Mouse (Mus musculus) G1E (cell line): ENCODE measurements around the gene Frem2. TPM values are rescaled to one million over a fixed set of nuclear protein-coding genes. Genes with fewer than 3 reads are reported as not detected.

ENCODE experiments used
- ATAC-seq: 2 replicates; pipeline ENCODE4 v1.8.0; 2016; ENCODE audit warnings: mild to moderate bottlenecking; ENCODE audit not compliant: insufficient number of reproducible peaks, poor library complexity, low FRiP score, severe bottlenecking; ENCODE audit errors: extremely low read depth
- DNase-seq: peaks from one replicate; pipeline ENCODE4 v3.0.0; 2012; ENCODE audit warnings: low spot score
- H3K27me3 ChIP-seq: 2 replicates; pipeline ENCODE4 v1.6.1; 2012; ENCODE audit warnings: mild to moderate bottlenecking, low read length, inconsistent platforms; ENCODE audit not compliant: insufficient read depth
- H3K36me3 ChIP-seq: replicated peaks from 2 replicates; pipeline ENCODE3; 2012; ENCODE audit warnings: mild to moderate bottlenecking, inconsistent platforms
- H3K4me1 ChIP-seq: 2 replicates; pipeline ENCODE4 v1.6.1; 2012; ENCODE audit warnings: low read depth, low read length, inconsistent platforms, mixed read lengths; ENCODE audit not compliant: insufficient read depth
- H3K4me3 ChIP-seq: 2 replicates; pipeline ENCODE4 v1.5.1; 2012; ENCODE audit warnings: low read depth, mild to moderate bottlenecking, inconsistent platforms, low read length, moderate library complexity, mixed read lengths
- H3K9me3 ChIP-seq: replicated peaks from 2 replicates; pipeline ENCODE4 v1.6.1; 2012; ENCODE audit warnings: inconsistent platforms
- CTCF ChIP-seq: IDR thresholded peaks from 2 replicates; pipeline ENCODE4 v1.5.1; 2012; ENCODE audit warnings: low read depth, low read length, inconsistent platforms, mixed read lengths
- GATA1 ChIP-seq: IDR thresholded peaks from 2 replicates; pipeline ENCODE4 v1.6.1; 2012; ENCODE audit warnings: borderline replicate concordance, low read length, inconsistent platforms, mixed read lengths
- GATA2 ChIP-seq: IDR thresholded peaks from 2 replicates; pipeline ENCODE4 v1.6.1; 2012; ENCODE audit warnings: low read depth, low read length, inconsistent platforms, borderline replicate concordance
- POLR2AphosphoS5 ChIP-seq: IDR thresholded peaks from 2 replicates; pipeline ENCODE4 v1.6.1; 2012; ENCODE audit warnings: low read depth, low read length, inconsistent platforms; ENCODE audit not compliant: insufficient replicate concordance
- TAL1 ChIP-seq: conservative IDR thresholded peaks from 2 replicates; pipeline ENCODE4 v1.6.1; 2012; ENCODE audit warnings: low read depth, low read length, inconsistent platforms, mixed read lengths
- polyA plus RNA-seq: library from polyadenylated mRNA; stranded (reverse); fragments of >175 nt; gene quantifications from 2 replicates; pipeline ENCODE4 v1.2.3, GENCODE M21; 2012
- total RNA-seq, 2 experiments: library from RNA; stranded (forward) in 1 of 2; stranded (reverse) in 1 of 2; fragments of 200-1000 nt in 1 of 2; fragments of >200 nt in 1 of 2; fragmentation: Nextera tagmentation in 1 of 2; gene quantifications; 2 replicates each; pipeline ENCODE4 v1.2.3; 2014 to 2017

Gene Frem2
- total and polyA plus RNA-seq, 3 experiments = 0.16 TPM; not detected in 2

DNA sequence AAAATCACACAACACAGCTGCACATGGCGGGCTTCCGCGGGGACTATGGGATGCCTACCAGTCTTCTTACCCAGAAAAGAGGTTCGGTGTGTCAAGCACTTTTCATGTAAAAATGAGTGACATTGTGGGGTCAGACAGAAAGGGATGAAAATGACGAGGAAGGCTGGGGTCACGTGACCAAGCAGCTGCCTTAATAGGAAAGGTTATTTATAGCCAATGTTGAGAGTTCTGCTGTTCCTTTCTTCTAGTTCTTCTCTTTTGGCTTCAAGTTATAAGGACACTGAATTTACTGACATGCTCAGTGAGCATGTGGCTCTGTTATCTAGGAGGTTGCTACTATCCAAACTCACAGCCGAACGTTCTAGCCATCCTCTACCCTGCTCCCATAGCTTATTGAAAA, 73.9 kb downstream of the Frem2 start:
- H3K36me3 ChIP-seq = no peaks in the 10 kb centered on the region
- no peaks in the 10 kb centered on the region for H3K4me1 ChIP-seq
- TF ChIP-seq CTCF = no peak
- no peak for ATAC-seq
- DNase-seq = no peak
- H3K4me3 ChIP-seq = no peak overlapping the region
- H3K9me3 ChIP-seq = peaks cover 34% of the 10 kb centered on the region
- no peaks in the 10 kb centered on the region for H3K27me3 ChIP-seq

GRCm38 (mm10) chr3:53580596-53581254, 76.4 kb downstream of the Frem2 start:
- H3K27me3 ChIP-seq = no peaks in the 10 kb centered on the region
- TF ChIP-seq TAL1 (no peak), POLR2AphosphoS5 (no peak), CTCF (no peak), GATA1 (no peak), GATA2 (no peak)
- peaks cover 28% of the 10 kb centered on the region for H3K9me3 ChIP-seq
- H3K36me3 ChIP-seq = no peaks in the 10 kb centered on the region
- H3K4me3 ChIP-seq = no peak overlapping the region
- DNase-seq = no peak
- ATAC-seq = no peak
- H3K4me1 ChIP-seq = no peaks in the 10 kb centered on the region

DNA sequence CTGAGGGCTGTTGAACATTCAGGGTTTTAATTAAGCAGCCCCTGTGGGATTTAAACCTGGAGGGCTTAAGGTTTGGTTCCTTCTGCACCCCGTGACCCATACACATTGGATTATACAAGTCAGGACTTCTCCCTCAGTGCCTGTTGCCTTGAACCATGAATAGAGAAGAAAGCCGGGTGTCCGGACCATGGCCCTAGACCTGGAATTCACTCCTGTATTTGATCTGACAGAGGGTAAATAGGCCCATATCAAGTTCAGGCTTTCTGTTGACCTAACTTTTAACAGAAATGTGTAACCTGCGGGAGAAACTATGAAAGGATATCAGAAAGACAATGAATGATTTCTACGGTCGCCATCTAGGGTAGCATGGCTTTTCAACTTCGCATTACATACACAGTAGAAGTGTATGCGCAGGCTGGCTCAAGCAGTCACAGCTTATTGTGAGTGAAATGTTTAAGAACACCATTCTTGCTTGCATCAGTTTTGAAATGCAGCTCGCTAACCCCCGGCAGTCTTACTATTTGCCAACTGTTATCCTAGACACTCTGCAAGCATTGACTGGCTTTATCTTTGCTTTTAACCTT, 77.9 kb downstream of the Frem2 start:
- no peak overlapping the region for H3K4me3 ChIP-seq
- peaks cover 28% of the 10 kb centered on the region for H3K9me3 ChIP-seq
- no peaks in the 10 kb centered on the region for H3K36me3 ChIP-seq
- no peaks in the 10 kb centered on the region for H3K27me3 ChIP-seq
- no peak for TF ChIP-seq CTCF
- TF ChIP-seq GATA2 = no peak
- TF ChIP-seq TAL1 = no peak
- no peak for TF ChIP-seq GATA1
- TF ChIP-seq POLR2AphosphoS5 = no peak
- no peaks in the 10 kb centered on the region for H3K4me1 ChIP-seq
- ATAC-seq = no peak
- DNase-seq = no peak

DNA sequence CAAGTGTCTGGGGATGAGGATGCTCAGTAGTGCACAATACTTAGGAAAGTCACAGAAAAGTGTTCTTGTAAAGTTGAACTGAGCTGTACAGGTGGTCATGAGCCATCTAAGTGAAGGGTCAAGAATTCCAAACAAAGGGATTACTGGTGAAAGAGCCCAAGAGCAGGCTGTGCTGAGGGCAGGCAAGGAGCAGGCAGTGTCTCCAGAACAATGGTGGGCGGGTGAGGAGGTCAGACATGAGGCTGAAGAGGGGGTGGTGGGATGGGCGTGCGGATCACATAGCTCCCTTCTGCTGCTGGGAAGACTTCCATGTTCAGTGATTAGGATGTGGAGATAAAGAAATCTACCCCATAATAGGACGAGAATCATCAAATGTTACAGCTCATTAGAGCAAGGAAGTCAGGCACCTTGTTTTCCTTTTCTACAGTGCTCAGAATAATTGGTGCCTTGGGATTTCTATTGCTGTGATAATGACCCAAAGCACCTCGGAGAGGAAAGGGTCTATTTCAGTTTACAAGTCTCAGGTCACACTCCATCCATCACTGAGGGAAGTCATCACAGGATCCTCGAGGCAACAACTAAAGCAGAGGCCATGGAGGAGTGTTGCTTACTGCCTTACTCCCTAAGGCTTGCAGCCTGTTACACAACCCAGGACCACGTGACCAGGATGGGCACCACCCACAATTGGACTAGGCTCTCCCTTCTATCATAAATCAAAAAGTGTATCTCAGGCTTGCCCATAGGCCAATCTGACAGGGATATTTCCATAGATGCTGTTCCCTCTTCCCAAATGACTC, 80.6 kb downstream of the Frem2 start:
- Histone ChIP-seq H3K9me3 (peaks cover 29% of the 10 kb centered on the region), H3K4me3 (no peak overlapping the region), H3K27me3 (no peaks in the 10 kb centered on the region), H3K36me3 (no peaks in the 10 kb centered on the region), H3K4me1 (no peaks in the 10 kb centered on the region)
- no peak for DNase-seq
- TF ChIP-seq POLR2AphosphoS5 (no peak), GATA2 (no peak), CTCF (no peak), TAL1 (no peak), GATA1 (no peak)
- ATAC-seq = no peak

GRCm38 (mm10) chr3:53574123-53574522, 83.0 kb downstream of the Frem2 start:
- Histone ChIP-seq H3K27me3 (no peaks in the 10 kb centered on the region), H3K9me3 (peaks cover 31% of the 10 kb centered on the region), H3K4me3 (no peak overlapping the region), H3K4me1 (no peaks in the 10 kb centered on the region), H3K36me3 (no peaks in the 10 kb centered on the region)
- DNase-seq (no peak), ATAC-seq (no peak)
- TF ChIP-seq GATA2 (no peak), TAL1 (no peak), GATA1 (no peak), CTCF (no peak), POLR2AphosphoS5 (no peak)

DNA sequence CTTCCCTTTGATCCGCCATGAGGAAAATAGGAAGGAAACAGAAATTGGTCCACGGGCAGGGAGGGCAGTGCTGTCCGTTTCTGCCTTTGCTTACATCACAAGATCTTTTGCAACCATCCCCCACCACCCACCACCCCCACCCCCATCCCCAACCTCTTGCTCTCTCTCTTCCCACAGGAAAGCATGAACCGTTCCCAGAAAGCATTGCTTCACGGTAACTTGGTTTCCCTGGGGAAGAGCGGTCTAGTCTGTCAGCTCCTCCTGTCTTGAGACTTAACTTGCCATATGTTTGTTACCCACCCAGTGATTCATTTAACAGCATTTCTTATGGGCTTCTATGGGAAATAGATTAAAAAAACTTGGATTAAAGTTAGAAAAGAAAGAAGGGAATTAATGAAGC, 85.5 kb downstream of the Frem2 start:
- Histone ChIP-seq H3K9me3 (peaks cover 28% of the 10 kb centered on the region), H3K4me1 (no peaks in the 10 kb centered on the region), H3K27me3 (no peaks in the 10 kb centered on the region), H3K36me3 (no peaks in the 10 kb centered on the region), H3K4me3 (no peak overlapping the region)
- TF ChIP-seq CTCF = no peak
- TF ChIP-seq TAL1 = no peak
- no peak for TF ChIP-seq GATA2
- no peak for TF ChIP-seq POLR2AphosphoS5
- no peak for TF ChIP-seq GATA1
- DNase-seq = no peak
- no peak for ATAC-seq
